9 mouse cellular contexts compared by ENCODE assay signal in genomic region chr12:111008500-111009490, GRCm38 (mm10). TPM values are rescaled to one million over a fixed set of nuclear protein-coding genes. Genes with fewer than 3 reads are reported as not detected.
DNase-seq lines count a peak whose midpoint lies in the region; ATAC-seq and TF ChIP-seq lines count a peak whose summit lies in the region.
"Had no signal": no experiment of that assay in that cellular context is flagged by ENCODE, and none has a peak within 500 bp of the region (broad histone marks: within the 10 kb centered on the region; RNA-seq: fewer than 3 reads in every experiment).

No protein-coding gene starts in this region.

- H3K36me3 ChIP-seq in heart, embryonic 14.5 days (ENCODE audit: control insufficient read depth, insufficient read depth, low read length): no peaks in the 10 kb centered on the region
- no peaks in the 10 kb centered on the region for H3K36me3 ChIP-seq in liver, embryonic 16.5 days (ENCODE audit: control insufficient read depth, insufficient read depth)

- intact Hi-C loops in left cerebral cortex, postnatal 4 days (cut with DNase I): no loop called here
- intact Hi-C loops in left cerebral cortex, postnatal 36 days (cut with DNase I): no loop called here

- no peak; the same call in 1 of the 2 replicates for ATAC-seq in heart, embryonic 14.5 days (ENCODE audit: insufficient number of reproducible peaks, insufficient read depth, low FRiP score, low read depth)
- no peak; the same call in 1 of the 2 replicates for ATAC-seq in liver, embryonic 16.5 days (ENCODE audit: low read depth)

- no peak for TF ChIP-seq CTCF in layer of hippocampus, adult 2 months (conservative IDR thresholded peaks at IDR 0.05)

- H3K4me3 ChIP-seq in brown adipose tissue, adult 24 weeks (ENCODE audit: insufficient read depth, low read depth, low read length): no peak overlapping the region
- H3K4me3 ChIP-seq in heart, embryonic 14.5 days (ENCODE audit: control insufficient read depth in 1 of 2, insufficient read depth in 1 of 2, low read depth in 1 of 2, low read length in 2 of 2): no peak overlapping the region
- no peak overlapping the region for H3K4me3 ChIP-seq in liver, embryonic 16.5 days (ENCODE audit: low read depth, low read length)
- H3K4me3 ChIP-seq in layer of hippocampus, adult 2 months: no peak overlapping the region

- H3K4me1 ChIP-seq in brown adipose tissue, adult 24 weeks (ENCODE audit: control insufficient read depth, insufficient read depth, insufficient read length, low read length): peaks cover 18% of the 10 kb centered on the region
- peaks cover 41 to 54% of the 10 kb centered on the region in 2 experiments for H3K4me1 ChIP-seq in heart, embryonic 14.5 days (ENCODE audit: control insufficient read depth in 2 of 2, insufficient read depth in 2 of 2, low read length in 2 of 2)
- peaks cover 38% of the 10 kb centered on the region for H3K4me1 ChIP-seq in liver, embryonic 16.5 days (ENCODE audit: control insufficient read depth, low read depth, low read length)

- H3K27me3 ChIP-seq in heart, embryonic 14.5 days (ENCODE audit: control insufficient read depth, insufficient read depth, low read length): no peaks in the 10 kb centered on the region
- H3K27me3 ChIP-seq in liver, embryonic 16.5 days (ENCODE audit: control insufficient read depth, insufficient read depth, low read depth, low read length): no peaks in the 10 kb centered on the region

- peak overlapping the region; percentile 30; the same call in 1 of the 2 replicates for H3K9ac ChIP-seq in heart, embryonic 14.5 days (ENCODE audit: low read length)
- H3K9ac ChIP-seq in liver, embryonic 16.5 days (ENCODE audit: low read depth, low read length): no peak overlapping the region; the same call in 1 of the 2 replicates

- H3K27ac ChIP-seq in brown adipose tissue, adult 24 weeks (replicated peaks; ENCODE audit: low read depth, low read length): peak overlapping the region; percentile 71
- H3K27ac ChIP-seq in heart, embryonic 14.5 days (replicated peaks in 1 of 2; ENCODE audit: control insufficient read depth in 1 of 2, insufficient read depth in 1 of 2, low read depth in 2 of 2, low read length in 2 of 2): peak overlapping the region; percentile 25 to 69
- H3K27ac ChIP-seq in liver, embryonic 16.5 days (ENCODE audit: low read length): peak overlapping the region; percentile 46
- no peak overlapping the region for H3K27ac ChIP-seq in layer of hippocampus, adult 2 months

- 27% methylated on average over 11 of the region's 11 CpGs for WGBS in heart, embryonic 14.5 days
- 46% methylated on average over 11 of the region's 11 CpGs for WGBS in liver, embryonic 16.5 days (ENCODE audit: insufficient replicate concordance)

- H3K9me3 ChIP-seq in heart, embryonic 14.5 days (ENCODE audit: control insufficient read depth, low read length): 0 out of 2 replicates have a peak, but pooled peaks cover 5% of the 10 kb centered on the region
- H3K9me3 ChIP-seq in liver, embryonic 16.5 days (replicated peaks; ENCODE audit: control insufficient read depth, low read length): no peaks in the 10 kb centered on the region

- peak; percentile 46 for DNase-seq in left cerebral cortex, postnatal 4 days
- DNase-seq in left cerebral cortex, postnatal 36 days (ENCODE audit: low spot score in 2 of 2): no peak
- no peak for DNase-seq in right cerebral cortex, postnatal 25 days
- DNase-seq in layer of hippocampus, adult 2 months (ENCODE audit: low spot score in 2 of 2): no peak
- no peak for DNase-seq in layer of hippocampus, postnatal 36 days
- DNase-seq: gastrocnemius, postnatal 25 days had no signal

- peak overlapping the region; percentile 9; the same call in 1 of the 2 replicates for H3K4me2 ChIP-seq in heart, embryonic 14.5 days (ENCODE audit: low read length)
- H3K4me2 ChIP-seq in liver, embryonic 16.5 days (ENCODE audit: low read depth, low read length): no peak overlapping the region

RNA-seq across cellular contexts. Expression of gene Ankrd9, which starts 30.0 kb away (rescaled TPM):
- 1 to 10 TPM; 4.0 to 4.2 TPM for total RNA-seq in left cerebral cortex, postnatal 4 days (2021)
- 10 to 100 TPM; 15.1 to 19.4 TPM for total RNA-seq in left cerebral cortex, postnatal 36 days (2021)
- polyA plus RNA-seq in brown adipose tissue, adult 24 weeks (2012; ENCODE audit: insufficient read depth, insufficient read length, missing spikeins): 20.9 and 25.8 TPM in 2 replicates
- 10.8 TPM in 2 replicates for polyA plus RNA-seq in heart, embryonic 14.5 days (2014; fragmentation: Nextera tagmentation; extraction: Ambion mirVana)
- polyA plus RNA-seq in liver, embryonic 16.5 days (2015; fragmentation: Nextera tagmentation; extraction: Ambion mirVana): 54.7 and 55.9 TPM in 2 replicates
- total RNA-seq in layer of hippocampus, adult 2 months (2021): 10 to 100 TPM; 10.8 to 14.1 TPM
- 10 to 100 TPM; 12.8 to 14.4 TPM for total RNA-seq in layer of hippocampus, postnatal 36 days (2021)

RNA-seq across cellular contexts. Expression of gene Rcor1, which starts 30.4 kb away (rescaled TPM):
- 10 to 100 TPM; 21.9 to 24.7 TPM for total RNA-seq in left cerebral cortex, postnatal 4 days (2021)
- 10 to 100 TPM; 14.5 to 18.7 TPM for total RNA-seq in left cerebral cortex, postnatal 36 days (2021)
- 6.8 and 9.7 TPM in 2 replicates for polyA plus RNA-seq in brown adipose tissue, adult 24 weeks (2012; ENCODE audit: insufficient read depth, insufficient read length, missing spikeins)
- 12.3 and 12.6 TPM in 2 replicates for polyA plus RNA-seq in heart, embryonic 14.5 days (2014; fragmentation: Nextera tagmentation; extraction: Ambion mirVana)
- 4.1 and 4.4 TPM in 2 replicates for polyA plus RNA-seq in liver, embryonic 16.5 days (2015; fragmentation: Nextera tagmentation; extraction: Ambion mirVana)
- 10 to 100 TPM; 15.6 to 19.3 TPM for total RNA-seq in layer of hippocampus, adult 2 months (2021)
- 10 to 100 TPM; 18.2 to 18.3 TPM for total RNA-seq in layer of hippocampus, postnatal 36 days (2021)
